Mouse (Mus musculus) liver, embryonic 15.5 days (tissue): ENCODE results near the gene Mest. TPM values are rescaled to one million over a fixed set of nuclear protein-coding genes. Genes with fewer than 3 reads are reported as not detected.

Experiments used
- microRNA counts: library from miRNA; unstranded; fragments of <30 nt; microRNA quantifications from one replicate; lab custom pipeline; 2016
- microRNA-seq: library from miRNA; unstranded; fragments of <30 nt; microRNA quantifications from one replicate; pipeline ENCODE4, GENCODE M21; 2016
- polyA plus RNA-seq: library from polyadenylated mRNA; unstranded; fragments of >200 nt; fragmentation: Nextera tagmentation; extraction: Ambion mirVana; gene quantifications from 2 replicates; pipeline ENCODE4 v1.2.1, GENCODE M21; 2015

The Mest gene
- polyA plus RNA-seq, 1 experiment from 2014 or later = 186 TPM

MicroRNAs encoded within 50 kb of the gene (microRNA counts, 519-probe panel; counts per million panel counts)
- 3,295 counts per million, percentile 66 among the panel's probes with 10 or more counts for microRNA mmu-miR-335-3p (lab: Ali Mortazavi, UCI)
- 4,681 counts per million, percentile 92 among the panel's probes with 10 or more counts for microRNA mmu-miR-335-5p (lab: Ali Mortazavi, UCI)

Small RNA genes lying within 50 kb of the gene (microRNA-seq; reads per million reads assigned to microRNA genes)
- gene Mir335 = 47,552 reads per million, percentile 100 among the genes with 10 or more reads in this experiment

Other genes starting within 250 kb of the Mest start
- 19.2 and 19.4 TPM in 2 replicates for gene Tmem209, start 213.8 kb upstream of the Mest start, polyA plus RNA-seq
- gene Ssmem1, start 213.7 kb upstream of the Mest start, polyA plus RNA-seq = 0.14 and 0.21 TPM in 2 replicates
- gene Cpa2, start 182.0 kb upstream of the Mest start, polyA plus RNA-seq = 1.7 and 7.5 TPM in 2 replicates
- gene Cpa4, start 155.2 kb upstream of the Mest start, polyA plus RNA-seq = 0.06 TPM in 1 of 2 replicates, not detected in the other
- gene Cpa5, start 112.5 kb upstream of the Mest start, polyA plus RNA-seq = 0.09 and 0.13 TPM in 2 replicates
- 1.8 and 8.5 TPM in 2 replicates for gene Cpa1, start 84.3 kb upstream of the Mest start, polyA plus RNA-seq
- 2.8 and 3.8 TPM in 2 replicates for gene Cep41, start 29.8 kb upstream of the Mest start, polyA plus RNA-seq
- 6.5 and 6.7 TPM in 2 replicates for gene Copg2, start 173.2 kb downstream of the Mest start, polyA plus RNA-seq
- not detected in 2 replicates for gene Tsga13, start 192.0 kb downstream of the Mest start, polyA plus RNA-seq
- 0.40 and 0.54 TPM in 2 replicates for gene Klf14, start 235.5 kb downstream of the Mest start, polyA plus RNA-seq